Mouse (Mus musculus): Measurements from ENCODE around the gene Dppa4. TPM values are rescaled to one million over a fixed set of nuclear protein-coding genes. Genes with fewer than 3 reads are reported as not detected.
"Not testable (repeated sequence)": the region's sequence is repeated elsewhere in the genome, so short reads cannot be mapped to it uniquely, and the experiment has no call there.

Gene Dppa4
- polyA plus RNA-seq (2012; rRNA removed) = not detected in 2 replicates

DNA sequence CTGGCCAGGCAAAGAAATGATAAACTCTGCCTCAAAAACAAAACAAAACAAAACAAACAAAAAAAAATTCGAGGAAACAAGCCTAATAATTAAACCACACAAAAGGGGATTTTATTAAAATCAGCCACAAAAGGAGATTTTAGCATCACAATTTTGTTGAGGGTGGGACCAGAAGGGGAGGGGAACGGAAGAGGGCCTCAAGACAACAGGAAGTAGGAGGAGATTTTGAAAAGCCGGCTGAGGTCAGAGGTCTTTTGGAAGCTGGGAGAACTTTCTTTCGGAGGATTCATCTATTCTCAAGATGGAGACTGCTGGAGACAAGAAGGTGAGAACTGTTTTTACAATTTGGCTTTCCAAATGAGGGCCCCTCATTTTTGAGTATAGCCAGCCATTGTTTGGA is at the start of gene Dppa4:
TSS of gene Dppa4 (plus strand) at position 217 of the 400 bp plus-strand sequence.
- DNase-seq (ENCODE audit: low spot score) = no peak

DNA sequence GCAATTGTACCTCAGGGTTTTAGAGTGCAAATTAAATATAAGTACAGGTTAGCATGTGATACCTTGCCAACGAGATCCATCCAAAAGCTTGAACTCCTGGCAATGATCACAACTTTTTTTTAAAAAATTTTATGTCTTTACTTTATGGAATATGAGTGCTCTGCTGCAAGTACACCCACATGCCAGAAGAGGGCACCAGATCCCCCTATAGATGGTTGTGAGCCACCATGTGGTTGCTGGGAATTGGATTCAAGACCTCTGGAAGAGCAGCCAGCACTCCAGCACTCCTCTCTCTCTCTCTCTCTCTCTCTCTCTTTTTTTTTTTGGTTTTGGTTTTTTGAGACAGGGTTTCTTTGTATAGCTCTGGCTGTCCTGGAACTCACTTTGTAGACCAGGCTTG is 48.5 kb upstream of the Dppa4 start:
- DNase-seq (ENCODE audit: low spot score) = no peak

DNA sequence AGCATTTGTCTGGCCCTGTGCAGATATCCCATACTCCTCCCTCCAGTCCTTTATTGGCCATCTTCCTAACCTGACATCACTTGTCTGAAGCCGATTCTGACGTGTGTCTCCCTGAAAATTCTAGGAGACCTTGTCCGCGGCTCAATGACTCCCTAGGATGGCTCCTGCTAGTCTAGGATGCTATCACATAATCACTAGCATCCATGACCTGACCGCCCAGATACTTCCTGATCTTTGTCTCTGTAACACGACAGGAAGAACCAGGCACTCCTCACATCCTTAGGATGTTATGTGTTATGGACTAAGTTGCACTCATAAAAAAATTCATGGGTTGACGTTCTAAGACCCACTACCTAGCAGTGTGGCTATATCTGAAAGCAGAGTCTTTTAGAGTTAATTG is 45.9 kb upstream of the Dppa4 start:
- no peak for DNase-seq (ENCODE audit: low spot score)

DNA sequence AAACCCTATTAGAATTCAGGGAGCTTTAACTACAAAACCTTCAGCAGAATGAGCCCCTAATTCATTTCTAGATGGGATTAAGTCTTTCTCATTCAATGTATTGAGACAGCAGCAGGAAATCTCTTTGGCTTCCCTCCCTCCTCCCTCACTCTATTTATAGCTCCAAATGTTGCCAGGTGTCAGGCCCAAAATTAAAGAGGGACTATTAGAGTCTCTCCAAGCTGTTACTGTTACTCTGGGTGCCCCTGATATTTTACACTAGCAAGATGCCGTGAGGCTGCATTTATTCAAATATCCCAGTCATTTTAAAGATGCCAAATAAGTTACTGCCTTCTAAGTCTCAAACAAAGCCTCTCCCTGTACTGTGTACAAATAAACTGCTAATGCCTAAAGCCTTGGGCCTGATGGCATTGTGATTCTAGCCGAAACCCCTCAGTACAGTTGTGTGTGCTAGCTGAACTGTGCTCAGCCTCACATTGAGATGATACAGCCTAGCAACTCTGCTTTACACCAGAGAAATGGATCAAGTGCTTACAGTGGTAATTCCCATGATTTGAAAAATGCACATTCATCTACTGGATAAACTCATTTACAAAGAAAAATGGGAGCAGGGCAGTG is 36.4 kb upstream of the Dppa4 start:
- no peak for DNase-seq (ENCODE audit: low spot score)

DNA sequence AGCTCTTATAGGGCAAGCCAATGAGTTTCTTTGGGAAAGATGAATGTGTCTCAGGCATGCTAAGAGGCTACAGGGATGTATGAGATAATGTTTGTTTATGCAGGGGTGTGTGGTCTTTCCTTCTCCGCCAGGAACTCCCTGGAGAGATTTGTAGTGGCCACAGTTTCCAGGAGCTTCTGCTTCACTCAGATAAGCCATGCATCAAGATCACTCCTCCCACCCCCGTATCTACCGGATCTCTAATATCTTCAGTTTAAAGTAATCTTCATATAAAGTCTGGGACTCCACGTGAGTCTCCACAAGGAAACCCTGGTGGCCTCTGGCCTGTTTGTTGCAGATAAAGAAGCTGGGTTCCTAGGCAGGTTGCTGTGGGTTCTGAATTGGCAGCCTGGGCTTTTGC is 30.7 kb upstream of the Dppa4 start:
- DNase-seq (ENCODE audit: low spot score) = no peak

DNA sequence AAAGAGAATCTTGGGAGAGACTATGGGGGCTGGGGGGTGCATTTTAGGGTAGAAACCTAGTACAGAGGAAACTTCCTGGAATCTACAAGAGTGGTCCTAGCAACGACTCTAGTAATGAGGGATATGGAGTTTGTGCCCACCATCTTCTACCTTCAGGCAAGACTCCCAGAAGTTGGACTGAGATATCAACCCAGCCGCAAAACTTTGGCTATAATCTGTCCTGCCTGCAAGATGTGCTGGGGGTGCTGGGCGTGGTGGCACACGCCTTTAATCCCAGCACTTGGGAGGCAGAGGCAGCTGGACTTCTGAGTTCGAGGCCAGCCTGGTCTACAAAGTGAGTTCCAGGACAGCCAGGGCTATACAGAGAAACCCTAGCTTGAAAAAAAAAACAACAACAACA is 28.9 kb upstream of the Dppa4 start:
- no peak for DNase-seq (ENCODE audit: low spot score)

DNA sequence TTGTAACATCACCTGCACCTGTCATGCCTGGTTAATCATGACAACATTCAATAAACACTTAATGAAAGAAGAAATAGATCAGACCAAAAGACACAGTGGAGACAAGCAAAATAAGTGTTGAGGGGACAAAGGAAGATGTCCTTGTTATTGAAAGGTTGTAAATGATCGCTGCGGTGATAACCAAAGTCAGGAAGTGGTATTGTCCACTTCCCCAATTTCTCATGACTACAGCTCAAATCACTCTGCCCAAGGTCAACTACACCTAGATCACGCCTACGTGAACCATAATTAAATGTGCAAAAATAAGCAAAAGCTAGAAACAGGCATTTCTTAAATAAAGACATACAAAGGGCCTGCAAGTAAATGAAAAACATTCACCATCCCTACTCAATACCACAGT is 24.0 kb upstream of the Dppa4 start:
- no peak for DNase-seq (ENCODE audit: low spot score)

DNA sequence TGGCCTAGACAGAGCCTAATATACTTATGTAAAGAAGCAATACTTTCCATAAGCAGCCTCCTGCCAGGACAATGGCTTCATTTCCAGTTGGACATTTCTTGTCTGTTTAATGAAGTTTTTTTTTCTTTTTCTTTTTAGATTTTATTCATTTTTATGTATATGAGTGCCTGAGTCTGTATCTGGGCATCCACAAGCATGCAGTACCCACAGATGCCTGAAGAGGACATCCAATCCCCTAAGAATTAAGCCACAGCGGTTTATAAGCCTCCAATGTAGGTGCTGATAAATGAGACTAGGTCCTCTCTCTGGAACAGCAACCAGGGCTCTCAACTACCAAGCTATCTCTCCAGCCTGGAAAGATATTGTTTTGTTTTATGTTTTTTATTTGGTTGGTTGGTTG is 20.6 kb upstream of the Dppa4 start:
- DNase-seq (ENCODE audit: low spot score) = no peak

DNA sequence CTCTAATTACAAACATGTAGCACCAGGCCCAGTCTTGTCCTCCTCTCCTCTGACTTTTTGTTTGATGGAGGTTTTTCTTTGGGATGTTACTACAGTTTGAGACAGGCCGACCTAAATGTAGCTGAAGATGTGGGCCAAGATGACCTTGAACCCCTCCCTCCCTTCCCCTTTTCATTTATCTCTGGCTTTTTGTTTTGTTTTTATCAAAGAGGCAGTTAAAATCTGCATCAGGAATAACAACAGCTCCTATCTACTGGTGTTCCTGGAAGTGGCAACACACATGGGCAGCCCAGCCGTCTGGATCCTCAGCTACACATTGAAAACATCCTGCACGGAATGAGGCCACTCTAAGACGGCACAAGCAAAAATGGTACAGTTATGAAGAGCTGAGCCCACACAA is 17.7 kb upstream of the Dppa4 start:
- DNase-seq (ENCODE audit: low spot score) = no peak

DNA sequence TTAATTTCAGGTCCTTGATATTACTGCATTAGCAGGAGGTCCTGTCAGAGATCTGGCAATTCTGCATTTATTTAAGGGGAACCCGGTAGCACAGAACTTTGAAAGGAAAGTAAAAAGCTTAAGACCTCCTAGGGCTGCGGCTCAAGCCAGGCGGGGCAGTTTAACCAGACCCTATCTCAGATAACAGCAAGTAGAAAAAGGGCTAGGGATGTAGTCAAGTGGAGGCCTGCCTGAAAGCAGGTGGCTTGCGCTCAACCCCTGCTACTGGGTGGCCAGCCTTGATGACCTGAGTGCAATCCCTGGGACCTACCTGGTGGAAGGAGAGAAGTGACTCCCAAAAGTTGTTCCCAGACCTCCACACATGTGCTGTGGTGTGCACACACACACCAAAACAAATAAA is 6.6 kb upstream of the Dppa4 start:
- DNase-seq (ENCODE audit: low spot score) = no peak

DNA sequence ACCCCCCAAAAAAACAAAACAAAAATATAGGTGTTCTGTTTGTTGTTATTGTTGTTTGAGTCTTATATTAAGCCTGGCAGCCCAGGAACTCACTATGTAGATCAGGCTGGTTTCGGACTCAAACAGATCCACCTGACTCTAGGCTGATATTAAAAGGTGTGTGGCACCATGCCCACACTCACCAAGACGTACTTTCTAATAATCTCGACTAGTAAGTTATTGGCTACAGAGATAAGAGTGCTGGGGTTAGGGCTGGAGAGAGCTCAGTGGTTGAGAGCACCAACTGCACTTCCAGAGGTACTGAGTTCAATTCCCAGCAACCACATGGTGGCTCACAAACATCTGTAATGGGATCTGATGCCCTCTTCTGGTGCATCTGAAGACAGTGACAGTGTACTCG is 2.6 kb upstream of the Dppa4 start:
- no peak for DNase-seq (ENCODE audit: low spot score)

DNA sequence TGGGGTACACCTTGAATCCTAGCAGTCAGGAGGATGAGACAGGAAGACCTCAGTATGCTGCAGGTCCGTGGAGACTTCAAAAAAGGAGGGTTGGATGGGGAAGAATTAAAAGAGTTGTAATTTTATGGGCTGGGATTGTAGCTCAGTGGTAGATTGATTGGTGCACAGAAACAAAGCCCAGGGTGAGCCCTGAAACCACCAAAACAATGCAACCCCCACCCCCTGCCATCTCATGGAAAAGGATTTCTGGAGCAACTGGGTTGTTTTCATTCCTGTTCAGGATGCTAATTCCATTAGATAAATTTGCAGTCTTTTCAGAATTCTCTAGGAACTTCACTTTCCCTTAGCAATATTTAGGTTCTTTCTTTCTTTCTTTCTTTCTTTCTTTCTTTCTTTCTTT is 732 bp upstream of the Dppa4 start:
- DNase-seq (ENCODE audit: low spot score) = no peak

DNA sequence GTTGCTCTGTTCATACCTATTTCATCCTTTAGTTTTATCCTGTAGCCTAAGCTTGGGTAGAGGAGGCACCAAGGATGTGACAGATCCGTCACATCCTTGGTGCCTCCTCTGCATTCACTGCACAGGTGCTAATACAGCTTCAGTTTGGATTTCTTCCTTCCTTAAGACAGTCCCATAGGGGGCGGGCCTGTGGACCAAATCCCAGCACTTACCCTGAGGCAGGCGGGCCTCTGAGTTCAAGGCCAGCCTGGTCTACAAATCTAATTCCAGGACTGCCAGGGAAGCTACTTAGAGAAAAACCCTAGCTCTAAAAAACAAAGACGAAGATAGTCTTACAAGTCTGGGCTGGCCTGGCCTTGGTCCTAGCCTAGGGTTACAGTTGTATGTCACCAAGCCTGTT is 2.0 kb downstream of the Dppa4 start:
- no peak for DNase-seq (ENCODE audit: low spot score)

DNA sequence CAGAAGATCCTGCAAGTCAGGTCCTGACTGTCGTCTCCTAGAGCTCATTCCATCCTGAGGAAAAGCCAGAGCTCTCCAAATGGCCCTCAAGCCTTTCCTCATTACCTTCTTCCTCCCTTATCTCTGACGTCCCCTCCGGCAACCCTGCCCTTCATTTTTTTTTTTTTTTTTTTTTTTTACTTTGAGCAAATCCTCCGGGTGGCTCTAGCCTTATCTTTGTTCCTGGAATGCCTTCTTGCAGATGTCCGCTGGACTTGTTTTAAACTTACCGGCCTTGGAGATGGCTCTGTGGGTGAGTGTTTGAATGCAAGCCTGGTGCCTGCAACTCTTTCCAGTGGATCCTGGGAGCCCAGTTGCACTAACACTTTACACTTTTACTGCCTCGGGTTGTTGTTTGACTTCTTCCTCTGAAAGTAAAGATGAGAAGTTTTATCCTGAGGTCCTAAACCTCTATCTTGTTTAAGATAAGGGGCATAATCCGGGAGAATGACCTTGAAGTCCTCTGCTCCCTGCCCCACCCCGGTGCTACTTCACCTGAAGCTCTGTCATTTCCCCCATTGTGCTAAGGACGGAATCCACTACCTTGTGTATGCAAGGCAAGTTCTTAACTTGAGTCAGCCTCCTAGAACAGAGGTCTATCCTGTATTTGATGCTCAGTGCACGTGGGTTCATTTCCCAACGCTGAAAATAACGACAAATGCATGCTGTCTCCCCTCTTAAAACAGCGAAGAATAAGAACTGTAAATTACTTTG is 14.0 kb downstream of the Dppa4 start:
- no peak for DNase-seq (ENCODE audit: low spot score)

DNA sequence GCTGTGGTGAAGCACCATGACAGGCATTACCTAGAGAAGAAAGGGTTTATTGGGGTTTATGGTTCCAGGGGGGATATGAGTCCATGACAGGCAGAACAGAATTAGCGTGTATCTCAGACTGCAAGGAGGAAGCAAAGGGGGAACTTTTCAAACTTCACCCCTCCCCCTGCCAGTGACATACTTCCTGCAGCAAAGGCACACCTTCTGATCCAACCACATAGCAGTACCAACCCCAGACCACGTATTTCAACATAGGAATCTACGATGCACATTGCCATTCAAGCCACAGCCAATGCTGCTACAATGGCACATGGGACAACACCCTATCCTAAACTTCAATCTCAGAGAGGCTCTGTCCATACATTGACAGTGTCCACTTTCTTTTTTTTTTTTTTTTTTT is 16.4 kb downstream of the Dppa4 start:
- no peak for DNase-seq (ENCODE audit: low spot score)

DNA sequence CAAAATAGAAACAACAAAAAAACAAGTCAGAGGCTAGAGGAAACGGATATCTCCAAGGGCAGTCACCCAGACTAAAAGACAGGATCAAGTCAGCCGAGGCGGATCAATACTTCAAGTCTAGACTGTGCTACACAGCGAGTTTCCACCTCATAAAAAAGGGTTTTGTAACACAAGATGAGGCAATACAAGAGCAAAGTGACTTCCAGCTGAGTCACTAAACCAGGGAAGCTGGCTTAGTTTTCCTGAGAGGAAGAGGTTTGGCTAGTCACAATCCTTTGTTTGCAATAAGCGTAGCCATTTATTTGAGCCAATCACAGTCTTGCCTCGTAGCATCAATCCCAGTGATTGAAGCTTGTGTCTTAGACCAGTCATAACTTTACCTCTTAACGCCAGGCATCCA is 20.0 kb downstream of the Dppa4 start, which contains the start of gene Dppa2:
TSS of gene Dppa2 (plus strand) at position 400 of the 400 bp plus-strand sequence.
- no peak for DNase-seq (ENCODE audit: low spot score)

DNA sequence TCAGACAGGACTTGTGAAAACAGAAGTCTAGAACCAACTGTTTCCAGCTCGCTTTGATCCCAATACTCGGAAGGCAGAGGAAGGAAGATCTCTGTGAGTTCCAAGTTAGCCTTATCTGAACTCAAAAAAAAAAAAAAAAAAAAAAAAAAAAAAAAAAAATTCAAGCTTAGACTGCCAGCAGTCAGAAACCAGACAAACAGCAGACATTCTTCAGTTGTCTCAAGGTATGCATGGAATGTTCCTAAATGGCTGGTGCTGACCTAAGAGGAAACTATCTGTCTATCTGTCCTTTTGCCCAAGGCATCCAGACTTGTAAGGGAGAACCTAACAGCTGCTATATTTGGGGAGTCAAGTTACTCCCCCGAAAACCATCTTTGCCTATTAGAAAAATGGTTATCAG is 20.4 kb downstream of the Dppa4 start:
- DNase-seq (ENCODE audit: low spot score) = no peak

DNA sequence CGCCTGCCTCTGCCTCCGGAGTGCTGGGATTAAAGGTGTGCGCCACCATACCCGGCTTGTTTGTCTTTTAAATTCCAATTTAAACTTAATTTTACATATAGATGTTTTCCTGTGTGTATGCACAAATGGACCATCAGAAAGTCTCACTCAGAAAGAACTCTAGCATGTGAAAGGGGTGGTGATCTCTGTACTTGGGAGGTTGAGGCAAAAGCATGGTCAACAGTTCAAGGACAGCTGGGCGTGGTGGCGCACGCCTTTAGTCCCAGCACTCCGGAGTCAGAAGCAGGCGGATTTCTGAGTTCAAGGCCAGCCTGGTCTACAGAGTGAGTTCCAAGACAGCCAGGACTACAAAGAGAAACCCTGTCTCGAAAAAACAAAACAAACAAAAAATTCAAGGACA is 25.4 kb downstream of the Dppa4 start:
- not testable (repeated sequence) for DNase-seq (ENCODE audit: low spot score)

DNA sequence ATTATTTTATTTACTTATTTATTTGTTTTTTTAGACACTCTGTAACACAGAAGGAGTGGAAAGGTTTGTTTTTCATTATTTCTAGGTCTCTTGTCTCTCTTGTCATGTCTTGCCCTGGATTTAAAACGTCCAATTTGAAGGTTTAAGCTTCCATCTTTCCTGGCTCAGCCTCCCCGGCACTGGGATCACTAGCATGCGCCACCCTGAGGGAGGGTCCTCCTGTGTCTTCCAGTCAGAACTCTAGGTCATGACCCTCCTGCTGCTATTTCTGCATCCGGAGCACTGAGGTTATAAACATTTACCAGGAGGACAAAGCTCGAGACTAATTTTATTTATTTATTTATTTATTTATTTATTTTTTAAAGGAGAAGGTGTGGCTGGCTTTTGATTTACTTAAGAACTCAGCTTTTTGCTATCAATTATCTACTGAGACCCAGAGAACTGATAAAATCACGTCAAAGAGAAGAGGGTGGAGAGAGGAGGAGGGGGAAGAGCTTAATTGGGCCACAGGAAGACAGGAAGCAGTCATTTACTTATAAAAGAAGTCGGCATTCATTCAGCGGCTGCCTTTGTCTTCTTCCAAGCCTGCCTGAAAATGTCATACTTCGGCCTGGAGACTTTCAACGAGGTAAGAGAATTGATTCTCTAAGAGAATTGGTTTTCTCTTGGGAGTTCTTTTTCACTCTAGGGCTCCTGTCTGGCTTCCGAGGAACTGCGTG is 26.5 kb downstream of the Dppa4 start:
- DNase-seq (ENCODE audit: low spot score) = no peak

DNA sequence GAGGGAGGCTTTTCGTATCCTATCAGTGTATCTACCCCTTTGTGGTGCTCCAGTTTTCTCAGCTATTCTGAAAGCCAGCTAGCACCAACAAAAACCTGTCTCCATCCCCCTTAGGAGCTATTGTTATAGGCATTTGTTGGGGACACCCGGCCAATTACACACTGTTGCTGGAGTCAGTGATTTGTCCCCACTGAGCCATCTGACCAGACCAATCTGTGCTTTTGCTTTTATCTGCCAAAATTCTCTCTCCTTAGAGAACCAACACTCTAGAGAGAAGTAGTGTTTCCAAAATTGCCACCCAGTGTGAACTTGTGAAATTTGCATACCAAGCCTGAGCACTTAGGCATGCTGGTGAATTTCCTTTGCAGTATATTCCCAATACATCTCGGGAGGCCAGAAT is 31.8 kb downstream of the Dppa4 start:
- no peak for DNase-seq (ENCODE audit: low spot score)

DNA sequence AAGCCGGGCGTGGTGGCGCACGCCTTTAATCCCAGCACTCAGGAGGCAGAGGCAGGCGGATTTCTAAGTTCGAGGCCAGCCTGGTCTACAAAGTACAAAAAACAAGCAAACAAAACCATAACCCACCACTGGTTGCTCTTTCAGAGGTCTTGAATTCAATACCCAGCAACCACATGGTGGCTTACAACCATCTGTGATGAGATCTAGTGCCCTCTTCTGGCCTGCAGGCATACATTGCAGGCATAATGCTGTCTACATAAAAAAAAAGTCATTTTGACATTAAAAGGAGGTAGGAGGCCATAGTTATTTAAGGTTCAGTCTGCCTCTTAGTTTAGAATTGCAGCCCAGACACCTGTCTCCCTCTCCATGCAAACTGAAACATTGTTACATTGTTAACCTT is 37.2 kb downstream of the Dppa4 start:
- DNase-seq (ENCODE audit: low spot score) = no peak

DNA sequence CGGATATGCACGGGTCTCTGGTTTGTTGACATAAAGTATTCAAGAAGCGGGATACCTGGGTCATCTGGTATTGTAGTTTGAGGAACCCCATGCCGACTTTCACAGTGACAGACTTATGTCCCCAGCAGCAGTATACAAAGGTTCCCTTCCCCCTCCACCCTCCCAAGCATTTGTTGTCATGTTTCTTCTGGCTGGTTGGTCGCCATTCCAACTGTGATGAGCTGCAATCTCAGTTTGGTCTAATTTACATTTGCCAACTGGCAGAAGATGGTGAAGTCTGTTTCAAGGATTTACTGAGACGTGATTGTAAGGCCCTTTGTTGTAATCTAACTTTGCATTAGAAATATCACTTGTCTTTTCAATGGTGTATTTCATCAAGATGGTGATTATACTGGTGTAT is 39.6 kb downstream of the Dppa4 start:
- DNase-seq (ENCODE audit: low spot score) = no peak
